Mouse (Mus musculus): ENCODE data around the gene Lgi1. TPM values are rescaled to one million over a fixed set of nuclear protein-coding genes. Genes with fewer than 3 reads are reported as not detected.

The Lgi1 gene
- 2.4 and 2.8 TPM in 2 replicates for polyA plus RNA-seq (2016; fragmentation: Nextera tagmentation; extraction: Ambion mirVana)

DNA sequence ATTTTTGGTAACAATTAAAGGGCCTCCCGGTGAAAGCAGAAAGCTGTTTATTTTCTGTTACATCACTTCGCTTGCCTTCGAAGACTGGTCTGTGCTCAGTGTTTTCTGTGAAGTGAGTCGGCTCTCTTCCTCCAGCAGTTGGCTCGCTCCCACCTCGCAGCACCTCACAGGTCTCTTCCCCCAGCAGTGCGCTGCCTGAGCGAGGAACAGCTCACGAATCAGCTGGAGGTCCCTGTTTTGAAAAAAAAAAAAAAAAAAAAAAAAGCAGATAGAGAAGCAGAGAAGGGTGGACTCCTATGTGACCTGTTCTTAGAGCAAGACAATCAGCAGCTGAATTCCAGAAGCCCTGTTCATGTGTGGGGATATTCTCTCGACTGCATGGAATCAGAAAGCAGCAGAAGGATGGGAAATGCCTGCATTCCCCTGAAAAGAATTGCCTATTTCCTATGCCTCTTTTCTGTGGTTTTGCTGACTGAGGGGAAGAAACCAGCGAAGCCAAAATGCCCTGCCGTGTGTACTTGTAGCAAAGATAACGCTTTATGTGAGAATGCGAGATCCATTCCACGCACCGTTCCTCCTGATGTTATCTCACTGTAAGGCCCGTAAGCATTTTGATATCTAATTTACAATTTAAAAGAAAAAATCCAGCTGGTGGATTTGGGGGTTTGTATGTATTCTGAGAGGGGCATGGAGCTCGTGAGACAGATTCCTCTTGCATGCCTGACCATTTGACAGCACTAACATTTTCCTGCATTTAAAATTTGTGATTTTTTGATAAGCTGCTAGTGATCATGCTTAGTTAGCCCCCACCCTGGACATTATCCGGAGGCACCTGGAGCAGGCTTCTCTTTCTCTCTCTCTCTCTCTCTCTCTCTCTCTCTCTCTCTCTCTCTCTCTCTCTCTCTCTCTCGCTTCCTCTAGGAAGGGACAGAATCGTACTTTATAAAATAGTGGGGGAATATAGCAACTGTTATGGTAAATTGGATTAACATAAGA is at the start of gene Lgi1:
TSS of gene Lgi1 (plus strand) at position 32 of the 996 bp plus-strand sequence.
- H3K27ac ChIP-seq (replicated peaks): 0 out of 2 replicates have a peak within 1 kb of the TSS, but pooled peaks have one; percentile 4
- no peaks in the 10 kb centered on the region for H3K36me3 ChIP-seq
- 23% methylated on average over 21 of the region's 21 CpGs for WGBS
- H3K4me3 ChIP-seq: peak within 1 kb of the TSS; percentile 41
- no peaks in the 10 kb centered on the region for H3K9me3 ChIP-seq (replicated peaks)
- H3K27me3 ChIP-seq (ENCODE audit: low read depth, poor library complexity, severe bottlenecking): peaks cover 10% of the 10 kb centered on the region
- peak; percentile 15 for DNase-seq (ENCODE audit: low spot score)
- peaks cover 20% of the 10 kb centered on the region for H3K4me1 ChIP-seq

DNA sequence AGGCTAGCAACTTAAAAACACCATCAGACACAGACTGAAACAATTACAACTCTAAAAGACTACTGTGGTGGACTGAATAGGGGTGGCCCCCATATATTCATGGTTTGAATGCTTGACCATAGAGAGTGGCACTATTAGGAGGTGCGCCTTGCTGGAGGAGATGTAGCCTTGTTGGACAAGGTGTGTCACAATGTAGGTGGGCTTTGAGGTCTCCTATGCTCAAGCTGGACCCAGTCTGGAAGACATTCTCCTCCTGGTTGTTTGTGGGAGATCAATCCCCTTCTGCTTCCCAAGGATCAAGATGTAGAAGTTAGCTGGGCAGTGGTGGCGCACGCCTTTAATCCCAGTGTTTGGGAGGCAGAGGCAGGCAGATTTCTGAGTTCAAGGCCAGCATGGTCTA is 46.6 kb upstream of the Lgi1 start:
- Histone ChIP-seq H3K27ac (replicated peaks) (no peak overlapping the region), H3K27me3 (ENCODE audit: low read depth, poor library complexity, severe bottlenecking) (no peaks in the 10 kb centered on the region), H3K9me3 (replicated peaks) (no peaks in the 10 kb centered on the region), H3K4me1 (peaks cover 9% of the 10 kb centered on the region), H3K36me3 (peaks cover 51% of the 10 kb centered on the region), H3K4me3 (no peak overlapping the region)
- no peak for DNase-seq (ENCODE audit: low spot score)
- 95% methylated on average over 3 of the region's 3 CpGs for WGBS

DNA sequence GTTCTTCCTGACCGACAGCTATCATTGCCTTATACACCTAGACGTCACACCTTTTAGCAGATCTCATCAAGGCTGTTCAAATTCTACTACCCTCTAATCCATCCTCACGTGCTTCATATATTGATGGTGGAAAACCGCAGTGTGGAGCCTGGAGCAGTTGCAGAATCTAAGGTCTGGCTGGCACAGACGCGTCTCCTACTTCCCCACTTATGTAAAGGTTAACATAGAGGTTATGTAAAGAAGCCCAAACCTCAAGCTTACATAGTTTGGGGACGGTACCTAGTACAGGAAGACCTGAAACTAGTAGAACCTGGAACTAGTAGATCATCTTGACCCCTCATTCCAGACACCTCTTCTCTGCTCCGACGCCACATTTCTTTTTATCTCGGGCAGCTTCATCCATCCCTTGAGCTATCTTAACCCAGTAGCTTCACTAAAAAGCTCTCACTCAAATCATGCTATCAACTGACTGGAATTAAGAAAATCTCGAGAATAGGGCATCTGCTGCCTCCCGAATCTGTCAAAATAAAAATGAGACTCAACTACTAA is 40.9 kb upstream of the Lgi1 start:
- H3K36me3 ChIP-seq: peaks cover 8% of the 10 kb centered on the region
- peaks cover 24% of the 10 kb centered on the region for H3K4me1 ChIP-seq
- DNase-seq (ENCODE audit: low spot score): no peak
- 16% methylated on average over 12 of the region's 12 CpGs for WGBS
- H3K27me3 ChIP-seq (ENCODE audit: low read depth, poor library complexity, severe bottlenecking): no peaks in the 10 kb centered on the region
- no peaks in the 10 kb centered on the region for H3K9me3 ChIP-seq (replicated peaks)
- peak overlapping the region; percentile 73 for H3K4me3 ChIP-seq
- H3K27ac ChIP-seq (replicated peaks): peak overlapping the region; percentile 90

DNA sequence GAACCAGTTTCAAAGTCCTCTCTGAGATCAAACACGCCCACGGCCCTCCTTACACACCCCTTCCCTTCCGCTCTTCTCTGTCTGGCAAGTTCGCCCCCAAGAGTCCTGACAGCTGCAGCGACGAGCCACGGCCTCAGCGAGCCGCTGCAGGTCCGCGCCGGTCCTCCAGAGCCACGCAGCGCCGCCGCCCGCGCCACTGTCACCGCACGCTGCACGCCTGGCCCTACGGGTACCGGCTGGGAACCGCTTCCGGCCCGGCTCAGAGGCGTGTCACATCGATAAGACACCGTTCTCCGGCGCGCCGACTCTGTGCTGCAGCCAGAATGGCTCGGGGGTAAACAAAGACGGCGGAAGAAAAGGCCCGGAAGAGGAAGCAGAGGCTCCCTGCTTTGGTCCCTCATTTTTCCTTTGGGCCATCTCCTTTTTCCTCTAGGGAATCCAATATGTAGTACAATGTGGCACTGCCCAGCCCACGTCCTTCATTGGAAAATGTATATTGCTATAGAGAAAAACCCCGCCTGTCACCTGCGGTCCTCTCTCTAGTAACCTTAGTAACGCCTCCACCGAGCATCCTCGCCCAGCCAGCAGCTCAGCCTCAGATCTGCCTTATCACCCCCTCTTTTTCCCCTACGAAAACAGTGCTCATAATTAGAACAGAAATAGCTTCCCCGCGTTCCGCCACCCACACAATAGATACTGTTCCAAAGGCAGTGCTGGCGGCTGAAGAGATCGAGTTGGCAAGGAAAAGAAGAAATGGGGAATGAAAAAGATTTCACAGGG is 40.2 kb upstream of the Lgi1 start, which contains the start of gene Fra10ac1:
TSS of gene Fra10ac1 (minus strand) at position 252 of the 780 bp plus-strand sequence.
- DNase-seq (ENCODE audit: low spot score): peak; percentile 93
- under 1% methylated on average over 49 of the region's 49 CpGs for WGBS

DNA sequence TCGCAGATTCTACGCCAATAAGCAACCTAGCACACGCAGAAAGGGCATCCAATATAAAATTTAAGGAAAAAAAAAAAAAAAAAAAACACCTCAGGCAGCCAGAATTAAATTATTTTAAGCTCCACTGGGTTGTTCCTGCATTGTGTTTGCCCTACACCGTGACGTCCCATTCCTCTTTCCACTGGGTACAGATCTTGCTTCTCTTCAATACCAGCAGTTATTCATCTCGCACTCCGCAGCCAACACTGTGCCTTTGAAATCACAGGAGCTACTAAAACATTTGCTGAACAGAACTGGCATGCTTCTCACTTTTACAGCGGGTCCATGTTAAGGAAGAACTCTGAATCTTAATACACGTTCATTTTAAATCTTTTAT is 39.7 kb upstream of the Lgi1 start:
- peaks cover 10% of the 10 kb centered on the region for H3K9me3 ChIP-seq (replicated peaks)
- no peaks in the 10 kb centered on the region; the same call in 1 of the 2 replicates for H3K36me3 ChIP-seq
- peaks cover 24% of the 10 kb centered on the region for H3K4me1 ChIP-seq
- H3K27me3 ChIP-seq (ENCODE audit: low read depth, poor library complexity, severe bottlenecking): no peaks in the 10 kb centered on the region
- WGBS: 14% methylated on average over 9 of the region's 9 CpGs
- H3K27ac ChIP-seq (replicated peaks): peak overlapping the region; percentile 90
- H3K4me3 ChIP-seq: peak overlapping the region; percentile 73
- DNase-seq (ENCODE audit: low spot score): no peak

More for the DNA sequence above, 40.2 kb upstream of the Lgi1 start, which contains the start of gene Fra10ac1:
- Histone ChIP-seq H3K27ac (replicated peaks) (peak within 1 kb of the TSS; percentile 90), H3K27me3 (ENCODE audit: low read depth, poor library complexity, severe bottlenecking) (no peaks in the 10 kb centered on the region), H3K36me3 (peaks cover 2% of the 10 kb centered on the region; the same call in 1 of the 2 replicates), H3K9me3 (replicated peaks) (peaks cover 4% of the 10 kb centered on the region; the same call in 1 of the 2 replicates), H3K4me3 (peak within 1 kb of the TSS; percentile 73), H3K4me1 (peaks cover 24% of the 10 kb centered on the region)

DNA sequence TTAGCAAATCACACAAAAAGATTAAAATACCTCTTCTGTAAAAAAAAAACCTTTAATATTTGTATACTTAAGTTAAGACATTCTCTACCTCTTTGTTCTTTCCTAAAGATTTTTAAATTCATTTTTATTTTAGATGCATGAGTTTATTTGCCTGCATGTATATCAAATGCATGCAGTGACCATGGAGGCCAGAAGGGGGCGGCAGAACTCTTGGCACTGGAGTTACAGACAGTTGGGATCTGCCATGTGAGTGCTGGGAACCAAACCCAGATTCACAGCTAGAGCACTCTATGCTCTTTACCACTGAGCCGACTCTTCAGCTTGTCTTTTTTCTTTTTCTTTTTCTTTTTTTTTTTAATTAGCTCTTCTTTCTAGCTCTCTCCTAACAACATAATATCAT is 35.6 kb upstream of the Lgi1 start:
- Histone ChIP-seq H3K4me1 (peaks cover 21% of the 10 kb centered on the region), H3K9me3 (replicated peaks) (peaks cover 13% of the 10 kb centered on the region), H3K36me3 (no peaks in the 10 kb centered on the region), H3K27me3 (ENCODE audit: low read depth, poor library complexity, severe bottlenecking) (no peaks in the 10 kb centered on the region), H3K27ac (replicated peaks) (no peak overlapping the region), H3K4me3 (no peak overlapping the region)
- no peak for DNase-seq (ENCODE audit: low spot score)
- WGBS: 53% methylated on average over 2 of the region's 2 CpGs

DNA sequence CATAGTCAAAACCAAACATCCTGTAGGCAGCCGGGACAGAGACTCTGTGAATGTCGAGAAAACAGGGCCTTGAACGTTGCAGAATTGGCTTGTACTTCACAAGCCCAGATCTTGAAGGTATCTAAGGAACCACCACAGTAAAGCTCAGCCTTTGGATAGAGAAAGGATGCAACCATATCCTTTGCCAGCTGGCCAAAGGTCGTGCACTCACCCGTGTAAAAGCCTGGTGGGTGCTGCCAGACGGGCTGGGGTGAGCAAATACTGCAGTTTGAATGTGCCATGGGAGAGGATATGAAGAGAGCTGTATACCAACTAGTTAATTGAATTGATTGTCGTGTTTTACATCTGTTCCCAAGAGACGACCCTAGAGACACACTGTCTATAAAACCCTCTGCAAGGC is 32.2 kb upstream of the Lgi1 start:
- WGBS: 42% methylated on average over 8 of the region's 8 CpGs
- Histone ChIP-seq H3K4me1 (peaks cover 23% of the 10 kb centered on the region), H3K27me3 (ENCODE audit: low read depth, poor library complexity, severe bottlenecking) (no peaks in the 10 kb centered on the region), H3K4me3 (no peak overlapping the region), H3K36me3 (no peaks in the 10 kb centered on the region), H3K27ac (replicated peaks) (no peak overlapping the region; the same call in 1 of the 2 replicates), H3K9me3 (replicated peaks) (peaks cover 13% of the 10 kb centered on the region)
- DNase-seq (ENCODE audit: low spot score): no peak

DNA sequence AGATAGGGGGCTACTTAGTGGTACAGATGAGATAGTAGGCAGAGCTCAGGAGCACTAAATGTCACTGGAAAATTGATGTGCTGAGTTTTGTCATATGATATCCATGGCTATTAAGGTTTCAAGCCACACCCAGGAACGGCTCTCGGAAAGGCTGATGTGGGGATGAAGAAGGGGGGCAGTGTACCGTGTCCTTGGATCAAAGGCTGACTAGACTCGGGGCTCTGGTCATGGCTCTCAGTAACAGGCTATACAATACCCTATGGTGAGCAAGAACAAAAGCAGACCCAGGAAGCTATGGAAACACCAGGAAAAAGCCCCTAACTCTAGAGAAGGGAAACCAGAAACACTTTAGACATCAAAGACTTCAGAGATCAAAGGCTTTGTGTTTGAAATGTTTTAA is 31.8 kb upstream of the Lgi1 start:
- Histone ChIP-seq H3K27ac (replicated peaks) (no peak overlapping the region; the same call in 1 of the 2 replicates), H3K9me3 (replicated peaks) (peaks cover 13% of the 10 kb centered on the region), H3K27me3 (ENCODE audit: low read depth, poor library complexity, severe bottlenecking) (no peaks in the 10 kb centered on the region), H3K4me3 (no peak overlapping the region), H3K36me3 (no peaks in the 10 kb centered on the region), H3K4me1 (peaks cover 23% of the 10 kb centered on the region)
- DNase-seq (ENCODE audit: low spot score): peak; percentile 34
- 20% methylated on average over 4 of the region's 4 CpGs for WGBS

DNA sequence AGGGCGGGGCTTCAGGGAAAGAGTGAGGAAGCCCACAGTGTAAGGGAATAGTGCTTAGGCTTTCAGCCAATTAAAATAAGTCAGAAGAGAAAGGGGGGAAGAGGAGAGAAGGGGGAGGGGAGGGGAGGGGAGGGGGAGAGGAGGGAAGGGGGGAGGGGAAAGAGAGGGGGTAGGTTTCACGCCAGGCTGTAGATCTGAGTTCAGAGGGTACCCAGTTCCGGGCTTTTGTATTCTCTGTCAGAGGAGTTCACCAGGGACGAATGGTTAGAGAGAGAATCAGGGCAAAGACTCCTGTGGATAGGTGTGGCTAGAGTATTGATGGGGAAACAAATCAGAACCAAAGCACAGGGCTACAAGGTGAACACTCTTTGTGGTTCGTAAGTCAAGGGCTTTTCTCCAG is 27.8 kb upstream of the Lgi1 start:
- DNase-seq (ENCODE audit: low spot score): no peak
- Histone ChIP-seq H3K27ac (replicated peaks) (0 out of 2 replicates have a peak overlapping the region, but pooled peaks have one; percentile 17), H3K4me3 (no peak overlapping the region), H3K9me3 (replicated peaks) (no peaks in the 10 kb centered on the region), H3K36me3 (no peaks in the 10 kb centered on the region), H3K4me1 (peaks cover 41% of the 10 kb centered on the region), H3K27me3 (ENCODE audit: low read depth, poor library complexity, severe bottlenecking) (no peaks in the 10 kb centered on the region)
- WGBS: 62% methylated on average over 5 of the region's 5 CpGs

DNA sequence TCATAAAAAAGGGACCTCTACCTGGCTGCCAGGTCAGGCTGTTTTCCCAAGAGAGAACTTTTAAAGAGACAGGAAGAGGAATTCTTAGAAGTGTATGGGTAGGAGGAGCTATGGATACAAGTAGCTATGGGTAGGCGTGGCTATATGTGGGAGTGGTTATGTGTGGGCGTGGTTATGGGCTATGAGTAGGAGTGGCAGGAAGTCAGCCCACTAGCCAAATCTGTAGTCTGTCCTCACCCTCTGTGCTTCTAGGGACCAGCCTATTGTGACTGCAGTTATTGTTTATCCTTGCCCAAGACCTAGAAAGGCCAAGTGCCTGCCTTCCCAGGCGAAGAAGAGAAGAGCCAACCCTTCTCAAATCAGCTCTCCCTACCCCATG is 26.5 kb upstream of the Lgi1 start:
- H3K4me3 ChIP-seq: no peak overlapping the region
- WGBS: 57% methylated on average over 3 of the region's 3 CpGs
- no peaks in the 10 kb centered on the region for H3K36me3 ChIP-seq
- H3K4me1 ChIP-seq: peaks cover 32% of the 10 kb centered on the region
- no peaks in the 10 kb centered on the region for H3K9me3 ChIP-seq (replicated peaks)
- H3K27ac ChIP-seq (replicated peaks): peak overlapping the region; percentile 60
- DNase-seq (ENCODE audit: low spot score): no peak
- no peaks in the 10 kb centered on the region for H3K27me3 ChIP-seq (ENCODE audit: low read depth, poor library complexity, severe bottlenecking)

DNA sequence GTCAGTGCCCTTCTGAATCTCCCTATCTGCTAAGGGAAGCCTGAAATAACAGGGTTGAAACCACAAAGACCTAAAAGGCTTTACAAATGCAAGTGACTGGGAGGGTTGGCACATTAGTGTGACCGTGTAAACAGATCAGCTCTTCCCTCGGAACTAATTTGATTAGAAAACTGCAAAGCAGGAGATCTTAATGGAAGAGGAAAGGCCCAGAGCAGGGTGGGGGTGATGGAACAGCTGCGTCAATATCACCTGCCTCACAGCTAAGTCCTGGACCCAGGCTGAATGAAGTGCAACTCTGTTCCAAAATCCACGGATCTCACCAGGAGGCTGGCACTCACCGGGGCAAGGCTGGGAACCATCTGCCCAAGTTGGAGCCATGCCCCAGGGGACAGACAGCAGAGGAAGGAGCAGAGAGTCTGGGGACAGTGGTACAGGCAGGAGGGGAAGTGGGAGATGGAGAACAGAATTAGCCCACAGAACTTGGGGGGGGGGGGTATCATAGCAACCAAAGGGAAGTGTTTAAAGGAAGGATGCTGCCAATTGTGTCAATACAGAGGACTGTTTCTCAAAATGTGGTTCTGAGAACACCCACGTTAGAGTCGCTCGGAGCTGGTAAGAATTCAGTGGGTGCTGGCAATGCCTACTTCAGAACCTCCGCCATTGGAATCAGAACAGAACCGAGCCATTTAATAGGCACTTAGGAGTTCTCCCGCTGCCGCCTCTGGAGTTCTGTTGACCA is 26.0 kb upstream of the Lgi1 start:
- peak overlapping the region; percentile 60 for H3K27ac ChIP-seq (replicated peaks)
- no peaks in the 10 kb centered on the region for H3K36me3 ChIP-seq
- peaks cover 28% of the 10 kb centered on the region for H3K4me1 ChIP-seq
- DNase-seq (ENCODE audit: low spot score): no peak
- H3K27me3 ChIP-seq (ENCODE audit: low read depth, poor library complexity, severe bottlenecking): no peaks in the 10 kb centered on the region
- WGBS: 64% methylated on average over 12 of the region's 12 CpGs
- H3K9me3 ChIP-seq (replicated peaks): no peaks in the 10 kb centered on the region
- no peak overlapping the region for H3K4me3 ChIP-seq

All from midbrain, embryonic 10.5 days (tissue).